Mouse (Mus musculus) gastrocnemius, adult 8-10 months (tissue): ENCODE measurements around the gene Pimreg. TPM values are rescaled to one million over a fixed set of nuclear protein-coding genes. Genes with fewer than 3 reads are reported as not detected.

Experiments
- DNase-seq, 2 experiments: peaks; one replicate each; pipeline ENCODE4 v3.0.0; 2022; ENCODE audit warnings: low spot score in 2 of 2
- total RNA-seq, 4 experiments: library from RNA; stranded (reverse); gene quantifications; 2 replicates each; pipeline ENCODE4 v1.2.4; 2022

Pimreg gene
- total RNA-seq, 4 experiments from 2014 or later = not detected

DNA sequence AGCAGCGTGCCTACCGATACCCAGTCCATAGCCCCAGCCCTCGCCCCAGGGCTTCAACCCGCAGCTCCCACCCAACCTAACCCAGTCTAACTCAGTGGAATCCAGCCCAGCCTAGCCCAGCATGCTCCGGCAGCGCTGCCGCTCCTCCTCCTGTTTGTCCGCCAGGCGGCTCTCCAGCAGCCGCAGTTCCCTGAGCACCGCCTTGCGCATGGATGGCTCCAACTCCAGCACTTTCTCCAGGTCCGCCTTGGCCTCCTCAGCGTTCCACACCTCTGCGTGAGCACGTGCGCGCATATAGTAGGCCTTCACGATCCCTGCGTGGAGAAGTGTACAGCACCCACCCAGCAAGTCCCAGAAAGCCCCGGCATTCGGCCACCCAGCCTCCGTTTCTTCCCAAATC, 12.7 kb upstream of the Pimreg start:
- no peak for DNase-seq

- no peak for DNase-seq
Observed at GRCm38 (mm10) chr11:72031353-72031752, 10.5 kb upstream of the Pimreg start.

DNA sequence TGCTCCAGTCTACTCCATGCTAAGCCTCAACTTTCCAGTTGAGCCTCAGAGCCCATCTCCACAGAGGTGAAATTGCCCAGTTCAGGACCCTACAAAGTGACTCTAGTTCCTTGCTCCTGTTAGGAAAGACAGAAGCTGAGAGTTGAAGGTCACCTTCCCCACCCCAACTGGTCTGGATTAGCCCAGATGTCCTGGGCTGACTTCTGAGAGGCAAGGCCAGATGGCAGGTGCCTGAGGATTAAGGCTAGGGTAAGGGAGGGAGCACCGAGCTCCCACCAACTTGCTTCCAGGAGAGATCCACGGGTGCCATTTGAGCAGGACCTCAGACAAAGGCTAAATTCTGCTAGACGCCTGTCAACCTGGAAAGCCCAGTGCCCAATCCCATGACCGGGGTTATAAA, 9.7 kb upstream of the Pimreg start:
- no peak for DNase-seq

DNA sequence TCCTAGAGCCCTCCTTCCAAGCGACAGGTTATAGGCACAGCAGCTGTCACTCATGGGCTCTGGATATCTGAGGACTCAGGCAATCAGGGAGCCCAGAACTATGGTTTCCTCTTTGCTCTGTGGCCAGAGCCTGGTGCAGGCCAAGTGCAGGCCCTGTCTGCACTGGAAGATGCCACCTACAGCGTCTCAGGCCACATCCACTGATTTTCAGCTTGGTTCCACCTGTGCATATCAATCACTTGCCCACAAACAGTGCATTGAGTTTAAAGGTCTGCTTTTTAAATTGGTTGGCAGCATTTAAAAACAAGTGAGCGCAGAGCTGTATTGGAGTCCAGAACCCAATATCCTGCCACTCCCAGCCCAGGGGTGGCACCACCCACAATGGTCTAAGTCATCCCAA, 9.2 kb upstream of the Pimreg start:
- DNase-seq = no peak

DNA sequence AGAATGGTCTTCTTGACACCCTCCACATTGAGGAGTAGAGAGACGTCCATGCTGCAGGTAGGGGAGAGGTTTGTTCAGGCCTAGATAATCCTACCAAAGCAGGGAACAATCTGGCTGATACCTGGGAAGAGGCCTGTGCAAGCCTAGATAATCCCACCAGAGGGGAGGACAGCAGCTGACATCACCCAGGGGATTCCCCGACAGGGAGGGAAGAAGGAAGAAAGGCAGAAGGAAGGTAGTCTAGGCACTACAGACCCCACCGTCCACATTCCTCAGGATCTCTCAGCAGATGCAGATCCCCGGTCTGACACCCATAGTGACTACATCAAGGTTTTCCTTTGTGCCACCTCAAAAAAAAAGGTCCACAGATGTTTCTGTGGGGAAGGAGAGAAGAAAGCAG, 4.4 kb upstream of the Pimreg start, which contains the start of gene Aipl1:
Gene Aipl1, minus strand, starts transcription at position 101 of the 400 bp plus-strand sequence.
- no peak for DNase-seq

- DNase-seq = peak; percentile 38 to 44
Observed at GRCm38 (mm10) chr11:72037996-72038395, 3.8 kb upstream of the Pimreg start.

DNA sequence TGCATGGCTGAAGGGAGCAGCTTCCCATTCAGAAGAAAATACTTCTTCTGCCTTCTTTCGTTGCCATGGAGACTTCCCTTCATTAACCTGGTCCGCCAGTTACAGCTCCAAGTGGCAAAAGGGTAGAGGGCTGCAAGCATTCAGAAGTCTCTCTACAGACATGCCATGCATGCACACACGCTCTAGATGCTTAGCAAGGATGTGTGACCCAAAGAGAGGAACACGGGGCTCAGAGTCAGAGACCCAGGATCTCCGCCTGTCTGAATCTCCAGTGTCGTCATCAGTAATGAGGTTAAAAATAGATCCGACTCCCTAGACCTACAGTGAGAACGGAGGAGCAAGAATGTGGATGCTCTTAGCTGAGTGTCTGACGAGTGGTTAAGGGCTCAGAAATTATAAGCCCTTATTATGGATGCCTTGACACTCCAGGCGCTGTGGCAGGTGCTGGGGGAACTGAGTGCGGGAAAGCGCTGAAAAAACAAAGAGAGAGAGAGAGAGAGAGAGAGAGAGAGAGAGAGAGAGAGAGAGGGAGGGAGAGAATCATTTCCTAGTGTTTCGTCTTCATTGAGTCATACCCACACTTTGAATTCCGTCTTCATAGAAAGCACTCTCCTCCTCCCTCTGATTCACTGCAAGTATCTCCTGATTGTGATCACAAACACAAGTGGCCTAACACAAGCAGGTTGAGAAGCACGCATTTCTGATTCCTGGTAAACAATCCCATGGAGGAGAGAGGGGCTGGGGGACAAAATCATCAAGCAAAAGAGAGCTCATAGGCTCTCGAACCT, 2.0 kb upstream of the Pimreg start:
- DNase-seq = no peak

DNA sequence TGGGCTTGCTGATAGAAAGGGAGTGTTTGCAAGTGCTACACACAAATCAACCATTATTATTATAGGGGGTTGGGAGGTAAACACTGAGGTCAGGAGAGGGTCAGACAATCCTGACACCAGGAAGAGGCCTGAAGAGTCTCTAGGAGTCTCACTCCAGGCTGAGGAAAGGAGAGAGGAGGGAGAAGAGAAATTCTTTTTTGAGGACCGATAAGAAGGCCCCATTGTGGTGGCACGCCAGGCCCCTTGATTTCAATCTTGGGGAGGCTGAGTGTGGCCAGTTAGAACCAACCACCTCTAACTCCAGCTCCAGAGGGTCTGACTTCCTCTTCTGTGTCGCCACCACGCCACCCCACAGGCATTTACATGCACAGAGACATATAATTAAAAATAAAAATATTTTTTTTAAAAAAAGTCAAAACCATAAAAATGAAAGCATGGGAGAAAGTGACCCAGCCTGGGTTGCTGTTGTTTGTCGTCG, 503 bp upstream of the Pimreg start:
- DNase-seq = no peak

DNA sequence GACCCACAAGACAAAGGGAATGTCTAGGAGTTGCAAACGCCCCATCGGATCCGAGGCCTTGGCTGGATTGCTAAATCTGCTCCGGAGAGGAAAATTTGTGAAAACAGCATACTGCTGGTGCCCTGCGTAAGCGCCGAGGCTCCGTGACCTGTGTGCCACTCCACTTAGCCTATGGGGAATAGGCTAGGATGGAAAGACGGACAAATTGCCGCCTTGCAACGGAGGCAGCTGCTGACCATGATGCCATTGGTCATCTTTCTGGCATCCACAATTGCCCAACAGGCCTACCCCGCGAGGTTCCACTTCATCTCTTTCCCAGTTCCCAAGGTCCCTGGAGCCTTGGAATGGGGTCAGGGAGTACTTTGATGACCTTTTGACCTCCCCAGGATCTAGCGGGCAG, 799 bp downstream of the Pimreg start:
- DNase-seq = no peak

- no peak for DNase-seq
Observed at GRCm38 (mm10) chr11:72044231-72044630, 2.4 kb downstream of the Pimreg start.

DNA sequence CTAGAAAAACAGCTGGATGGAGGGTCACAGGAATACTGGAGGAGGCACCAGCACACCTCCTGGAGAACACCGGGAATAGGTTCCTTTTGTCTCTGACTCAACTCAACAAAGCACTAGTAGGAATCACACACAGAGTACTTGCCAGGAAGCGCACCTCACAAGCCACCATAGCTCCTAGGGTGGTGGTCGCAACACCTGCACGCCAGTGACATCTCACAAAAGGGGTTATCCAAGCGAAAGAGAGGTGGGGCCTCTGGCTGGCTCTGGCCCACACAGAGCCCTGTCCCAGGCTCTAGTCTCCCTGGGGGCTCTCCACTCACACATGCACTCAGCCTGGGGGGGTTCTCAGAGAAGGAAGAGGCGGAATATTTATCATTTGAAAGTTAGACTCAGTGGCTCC, 6.9 kb downstream of the Pimreg start:
- DNase-seq = no peak

DNA sequence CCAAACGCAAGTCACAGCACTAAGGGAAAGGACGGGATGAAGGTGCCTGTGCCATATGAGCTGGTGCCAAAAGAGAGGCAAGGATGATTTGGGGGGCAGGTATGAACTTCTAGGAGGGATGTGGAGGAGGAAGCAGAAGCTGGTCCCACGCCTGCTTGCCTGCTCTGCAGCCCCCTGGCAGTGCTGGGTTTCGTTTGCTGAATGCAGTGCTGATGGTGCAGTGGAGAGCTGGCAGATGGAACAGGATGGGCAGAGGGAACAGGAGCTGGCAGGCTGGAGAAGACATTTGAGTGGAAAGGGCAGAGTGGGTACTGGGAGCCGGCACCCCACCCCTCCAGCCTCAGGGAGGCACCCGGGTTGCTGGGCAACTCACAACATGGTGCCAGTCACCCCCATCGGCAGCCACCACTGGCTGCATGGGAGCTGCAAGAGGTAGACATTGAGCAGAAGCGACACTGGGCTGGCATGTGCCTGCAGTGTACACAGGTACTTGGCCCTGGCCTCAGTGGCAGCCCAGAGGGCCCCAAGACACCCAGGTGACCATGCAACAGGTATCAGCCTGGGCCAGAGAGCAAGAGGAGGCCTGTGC, 7.4 kb downstream of the Pimreg start:
- DNase-seq = no peak

DNA sequence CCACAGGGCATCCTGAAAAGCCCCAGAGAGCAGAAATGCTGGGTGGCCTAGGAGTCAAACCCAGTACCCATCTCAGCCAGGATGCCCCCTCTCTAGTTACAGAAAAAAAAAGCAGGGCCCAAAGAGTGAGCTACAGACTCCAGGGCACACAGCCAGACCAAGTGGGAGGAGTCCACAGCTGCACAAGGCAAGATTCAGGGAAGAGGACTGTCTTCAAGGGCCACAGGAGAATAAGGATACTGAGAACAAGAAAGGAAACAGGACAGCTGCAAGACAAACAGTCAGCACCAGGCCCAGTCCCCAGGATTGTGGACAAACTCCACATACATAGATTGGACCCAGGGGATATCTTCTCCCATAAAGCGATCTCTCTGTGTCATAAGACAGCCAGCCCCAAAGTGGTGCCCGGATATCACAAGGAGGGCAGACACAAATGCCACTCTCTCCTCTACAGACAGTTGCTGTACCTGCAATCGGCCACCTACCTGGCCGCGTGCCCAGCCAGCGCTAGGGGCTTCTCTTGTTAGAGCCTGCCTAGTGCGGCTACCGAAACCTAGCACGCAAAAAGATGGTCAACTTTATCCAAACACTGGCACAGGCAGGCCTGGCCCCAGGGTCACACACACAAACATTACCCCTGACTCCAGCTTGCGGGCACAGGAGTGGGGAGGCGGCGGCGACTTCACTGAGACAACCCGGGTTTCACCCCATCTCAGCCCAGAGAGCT, 8.5 kb downstream of the Pimreg start:
- no peak for DNase-seq

DNA sequence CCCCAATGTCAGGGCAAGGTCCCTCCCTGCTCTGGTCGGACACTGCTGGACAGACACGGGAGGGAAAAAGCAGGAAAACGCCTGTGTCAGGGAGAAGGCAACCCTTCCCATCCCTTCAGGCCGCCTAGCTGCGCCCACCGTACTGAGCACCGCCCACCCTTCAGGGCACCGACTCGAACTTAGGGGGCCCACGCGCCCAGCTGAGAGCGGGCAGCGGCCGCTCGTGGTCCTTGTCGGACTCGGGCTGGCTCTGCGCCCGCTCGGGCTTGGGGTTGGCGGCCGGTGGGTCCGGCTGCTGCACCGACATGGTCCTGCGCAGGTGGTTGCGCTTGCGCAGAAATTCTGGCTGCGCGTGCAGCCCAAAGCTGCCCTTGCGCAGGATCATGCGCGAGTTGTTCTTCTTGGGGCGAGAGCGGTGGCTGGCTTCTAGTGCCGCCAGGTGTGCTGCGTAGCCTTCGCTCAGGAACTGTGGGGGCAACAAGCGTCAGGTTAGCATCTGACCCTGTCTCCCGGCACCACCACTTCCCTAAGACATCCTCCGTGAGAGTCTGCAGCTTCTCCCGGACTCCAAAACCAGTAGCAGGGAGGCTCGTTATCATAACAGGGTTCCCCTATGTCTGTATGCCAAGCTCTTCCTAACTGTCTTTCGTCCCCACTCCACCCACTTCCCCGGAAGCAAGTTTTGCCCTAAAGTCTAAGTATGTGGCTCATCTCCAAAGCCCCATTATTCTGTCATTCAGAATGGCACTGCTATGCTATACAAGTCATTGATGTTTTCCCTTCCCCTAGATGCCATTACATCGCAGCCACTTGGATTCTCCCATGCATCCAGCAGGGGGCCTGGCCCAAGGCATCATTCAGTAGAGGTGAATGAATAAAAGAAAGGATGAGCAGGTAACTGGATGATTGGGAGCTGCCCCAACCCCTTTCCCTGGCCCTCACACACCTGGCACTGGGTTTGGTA, 9.3 kb downstream of the Pimreg start:
- no peak for DNase-seq

DNA sequence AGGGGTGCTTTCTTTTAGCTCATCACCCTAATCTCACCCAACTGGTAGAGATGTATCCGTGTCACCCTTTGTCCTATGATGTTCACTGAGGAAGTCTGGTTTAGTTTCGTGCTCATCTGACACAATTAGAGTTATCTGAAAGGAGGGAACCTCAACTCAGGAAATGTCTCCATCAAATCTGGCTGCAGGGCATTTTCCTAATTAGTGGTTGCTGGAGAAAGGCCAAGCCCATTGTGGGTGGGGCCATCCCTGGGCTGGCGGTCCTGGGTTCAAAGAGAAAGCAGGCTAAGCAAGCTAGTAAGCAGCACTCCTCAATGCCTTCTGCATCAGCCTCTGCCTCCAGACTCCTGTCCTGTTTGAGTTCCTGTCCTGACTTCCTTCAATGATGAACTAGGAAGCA, 10.4 kb downstream of the Pimreg start:
- no peak for DNase-seq

DNA sequence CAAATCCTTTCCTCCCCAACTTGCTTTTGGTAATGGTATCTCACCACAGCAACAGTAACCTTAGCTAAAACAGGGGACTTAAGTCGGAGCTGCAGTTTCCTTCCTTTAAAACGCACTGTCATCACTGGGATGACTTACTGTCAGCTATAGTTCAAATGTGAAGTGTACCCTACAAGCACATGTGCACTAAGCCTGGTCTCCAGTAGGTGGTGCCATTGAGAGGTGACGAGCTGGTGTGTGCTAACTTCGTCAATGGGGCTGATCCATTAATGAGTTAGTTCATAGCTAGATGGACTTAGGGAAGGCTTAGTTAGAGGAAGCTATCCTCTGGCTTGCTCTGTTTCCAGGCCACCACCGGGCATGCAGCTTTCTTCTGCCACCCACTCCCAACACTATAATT, 10.8 kb downstream of the Pimreg start:
- peak; percentile 47 to 59 for DNase-seq

DNA sequence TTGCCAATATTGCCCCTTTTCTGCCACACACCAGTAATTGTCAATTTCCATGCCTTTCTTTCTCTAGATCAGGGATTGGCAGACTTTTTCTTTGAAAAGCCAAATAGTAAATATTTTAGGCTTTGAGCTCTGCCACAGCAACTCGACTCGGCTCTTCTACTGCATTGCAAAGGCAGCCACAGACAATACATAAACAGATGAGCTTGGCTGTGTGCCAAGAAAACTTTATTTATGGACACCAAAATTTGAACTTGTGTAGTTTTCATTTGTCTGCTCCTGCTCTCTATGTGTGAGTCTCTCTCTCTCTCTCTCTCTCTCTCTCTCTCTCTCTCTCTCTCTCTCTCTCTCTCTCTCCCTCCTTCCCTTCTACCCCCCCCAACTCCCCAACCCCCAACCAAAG, 13.3 kb downstream of the Pimreg start:
- DNase-seq = no peak

DNA sequence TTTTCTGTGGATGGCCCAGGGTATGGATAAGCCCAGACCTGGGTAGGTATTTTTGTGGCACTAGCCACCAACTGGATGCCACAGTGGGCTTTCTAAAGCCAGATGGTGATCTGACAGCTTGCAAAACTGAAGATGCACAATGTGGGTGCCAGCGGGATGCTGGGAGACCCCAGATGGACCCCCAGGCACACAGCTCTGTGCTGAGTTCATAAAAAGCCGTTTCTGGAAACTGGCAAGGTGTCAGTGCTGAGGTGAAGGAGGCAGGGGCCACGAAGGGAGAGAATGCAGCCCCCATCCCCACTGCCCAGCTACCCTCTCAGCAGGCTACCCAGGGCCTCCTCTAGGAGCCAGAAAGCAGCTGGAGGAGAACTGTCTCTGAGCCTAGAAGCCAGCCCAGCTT, 15.3 kb downstream of the Pimreg start:
- DNase-seq = no peak

DNA sequence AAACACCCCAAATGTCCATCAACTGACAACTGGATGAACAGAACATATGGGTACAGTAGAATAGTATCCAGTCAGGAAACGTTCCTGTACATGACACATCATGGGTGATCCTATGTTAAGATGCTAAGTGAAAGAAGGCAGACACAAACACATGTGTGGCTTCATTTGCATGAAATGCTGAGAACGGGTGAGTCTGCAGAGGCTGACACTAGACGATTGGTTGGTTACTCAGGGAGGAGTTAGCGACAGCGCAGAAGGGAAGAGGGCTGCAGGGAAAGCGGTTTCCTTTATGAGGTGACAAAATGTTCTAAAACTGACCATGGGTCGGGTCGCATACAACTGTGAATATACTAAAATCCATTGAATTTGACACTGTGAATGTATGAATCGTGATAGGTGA, 18.6 kb downstream of the Pimreg start:
- DNase-seq = no peak

GRCm38 (mm10) chr11:72061093-72061620, 19.3 kb downstream of the Pimreg start:
- no peak for DNase-seq

DNA sequence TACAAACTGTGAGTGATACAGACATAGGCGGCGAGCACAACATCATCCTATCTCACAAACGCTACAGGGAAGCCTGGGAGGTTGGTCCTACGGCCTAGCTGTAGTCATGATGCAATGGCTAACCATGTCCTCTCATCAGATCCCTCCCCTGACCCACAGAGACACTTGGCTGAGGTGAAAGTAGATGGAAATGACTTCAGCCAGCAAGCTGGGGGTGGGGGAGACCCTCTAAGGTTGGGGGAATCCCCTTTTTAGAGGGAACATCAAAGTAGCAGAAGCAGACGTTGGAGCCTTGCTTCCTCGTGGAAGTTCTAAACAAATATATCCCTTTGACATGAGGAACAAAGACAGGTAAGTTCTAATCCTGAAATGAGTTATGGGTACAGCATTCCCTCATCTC, 22.6 kb downstream of the Pimreg start:
- DNase-seq = no peak
